Mouse (Mus musculus): ENCODE results near the gene Pramef12. TPM values are rescaled to one million over a fixed set of nuclear protein-coding genes. Genes with fewer than 3 reads are reported as not detected.
"Not testable (repeated sequence)": the region's sequence is repeated elsewhere in the genome, so short reads cannot be mapped to it uniquely, and the experiment has no call there.

The Pramef12 gene
- not detected in 2 replicates for total RNA-seq (2021)
- long read RNA-seq, experiment 1: 0 reads
- long read RNA-seq, experiment 2: 0 reads

DNA sequence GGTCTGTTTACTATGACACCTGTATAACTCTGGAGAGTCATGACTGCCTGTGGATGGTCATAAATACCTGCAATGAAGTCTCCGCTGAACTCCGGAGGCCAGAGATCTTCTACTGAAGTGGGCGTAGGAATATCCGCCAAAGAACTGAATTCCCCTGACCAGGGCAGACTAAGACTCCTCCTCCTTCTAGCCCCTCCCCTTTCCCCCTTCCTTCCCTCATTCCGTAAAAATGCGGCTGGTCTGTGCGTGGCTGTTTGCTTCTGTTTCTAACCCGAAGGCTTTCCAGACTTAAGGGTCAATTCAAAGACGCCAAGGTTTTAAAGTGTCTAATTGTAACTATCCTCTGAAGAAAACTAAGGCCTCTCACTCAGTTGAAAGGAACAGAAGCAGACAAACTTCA, at the start of gene Pramef12:
Gene Pramef12 (minus strand): TSS at position 175 of the 400 bp plus-strand sequence.
- no peak for DNase-seq

GRCm38 (mm10) chr4:144453217-144453616, 45.0 kb upstream of the Pramef12 start, which contains the start of gene Gm9944:
Gene Gm9944 (minus strand): TSS chr4:144453317.
- no peak for DNase-seq

- DNase-seq: no peak
Measured at GRCm38 (mm10) chr4:144448546-144448945, 40.3 kb upstream of the Pramef12 start.

DNA sequence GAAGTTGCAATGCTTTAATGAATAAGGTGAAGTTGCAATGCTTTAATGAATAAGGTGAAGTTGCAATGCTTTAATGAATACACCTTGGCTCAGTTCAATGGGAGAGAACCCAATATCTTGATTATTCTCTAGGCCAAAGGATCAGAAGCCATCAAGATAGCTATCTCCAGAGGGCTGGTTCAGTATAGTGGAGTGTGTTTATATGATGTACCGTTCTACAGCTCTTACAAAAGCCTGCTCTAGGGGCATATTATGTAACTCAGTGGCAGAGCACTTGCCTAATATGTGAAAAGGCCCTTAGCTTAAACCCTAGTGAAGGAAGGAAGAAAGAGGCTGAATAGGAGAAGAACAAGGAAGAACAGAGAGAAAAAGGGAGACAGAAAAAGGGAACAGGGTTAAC, 33.3 kb upstream of the Pramef12 start:
- DNase-seq: no peak

GRCm38 (mm10) chr4:144441095-144441494, 32.8 kb upstream of the Pramef12 start:
- no peak for DNase-seq

- DNase-seq: no peak
Measured at GRCm38 (mm10) chr4:144438672-144439071, 30.4 kb upstream of the Pramef12 start, which contains the start of gene 1700012P22Rik. Gene 1700012P22Rik (minus strand): TSS chr4:144438772.

GRCm38 (mm10) chr4:144433216-144433615, 25.0 kb upstream of the Pramef12 start:
- no peak for DNase-seq

DNA sequence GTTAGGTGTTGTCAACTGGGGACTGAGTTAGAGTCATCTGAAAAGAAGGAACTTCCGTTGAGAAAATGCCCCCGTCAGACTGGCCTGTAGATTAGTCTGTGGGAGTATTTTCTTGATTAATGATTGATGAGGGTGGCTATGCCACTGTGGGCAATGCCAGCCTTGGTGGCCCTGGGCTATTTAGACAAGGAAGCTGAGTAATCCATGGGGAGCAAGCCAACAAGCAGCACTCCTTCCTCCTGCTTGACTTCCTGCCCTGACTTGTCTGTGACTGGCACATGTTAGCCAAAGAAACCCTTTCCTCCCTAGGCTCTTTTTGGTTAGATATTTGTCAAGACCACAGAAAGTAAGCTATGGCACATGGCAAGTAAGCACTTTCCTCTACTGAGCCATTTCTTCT, 22.5 kb upstream of the Pramef12 start:
- no peak for DNase-seq

- peak; percentile 16 for DNase-seq
Measured at GRCm38 (mm10) chr4:144428868-144429267, 20.6 kb upstream of the Pramef12 start.

GRCm38 (mm10) chr4:144424590-144424989, 16.3 kb upstream of the Pramef12 start:
- DNase-seq: no peak

DNA sequence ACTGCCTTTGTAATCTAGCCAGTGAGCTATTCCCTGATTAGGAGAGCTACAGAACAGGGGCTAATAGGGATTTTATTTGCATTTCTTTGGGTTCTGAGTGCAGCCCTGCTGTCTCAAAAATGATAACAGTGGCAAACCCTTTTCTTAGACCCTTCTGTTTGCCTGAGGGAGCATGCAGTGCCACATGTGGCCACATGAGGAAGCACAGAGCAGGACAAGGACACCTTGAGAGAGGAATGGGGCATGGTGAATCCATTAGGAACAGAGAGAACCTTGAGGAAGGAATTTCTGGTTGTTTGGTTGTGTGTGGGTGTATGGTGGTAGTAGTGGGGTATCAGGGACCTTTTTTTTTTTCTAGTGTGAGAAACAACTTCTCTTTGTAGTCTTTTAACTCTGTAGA, 12.4 kb upstream of the Pramef12 start:
- DNase-seq: no peak

- no peak for DNase-seq
Measured at GRCm38 (mm10) chr4:144406261-144406660, 2.0 kb downstream of the Pramef12 start.

- peak; percentile 13 for DNase-seq
Measured at GRCm38 (mm10) chr4:144404456-144405086, 3.7 kb downstream of the Pramef12 start.

DNA sequence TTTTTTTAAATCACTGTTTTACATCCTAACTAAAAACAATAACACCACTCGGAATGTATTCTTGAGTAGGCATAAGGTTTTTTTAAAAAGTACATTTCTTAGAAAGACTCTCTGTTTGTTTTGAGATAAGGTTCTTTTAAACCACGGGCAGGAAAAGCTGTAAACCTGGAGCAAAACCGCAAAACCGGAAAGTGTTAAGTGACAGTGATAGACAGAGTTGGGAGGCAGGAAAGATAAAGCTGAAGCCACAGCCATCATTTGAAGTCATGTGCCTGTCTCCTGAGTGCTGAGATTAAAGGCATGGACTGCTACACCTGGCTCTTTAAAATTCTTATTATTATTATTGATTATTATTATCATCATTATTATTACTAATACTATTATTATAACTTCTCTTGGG, 5.6 kb downstream of the Pramef12 start:
- DNase-seq: no peak

DNA sequence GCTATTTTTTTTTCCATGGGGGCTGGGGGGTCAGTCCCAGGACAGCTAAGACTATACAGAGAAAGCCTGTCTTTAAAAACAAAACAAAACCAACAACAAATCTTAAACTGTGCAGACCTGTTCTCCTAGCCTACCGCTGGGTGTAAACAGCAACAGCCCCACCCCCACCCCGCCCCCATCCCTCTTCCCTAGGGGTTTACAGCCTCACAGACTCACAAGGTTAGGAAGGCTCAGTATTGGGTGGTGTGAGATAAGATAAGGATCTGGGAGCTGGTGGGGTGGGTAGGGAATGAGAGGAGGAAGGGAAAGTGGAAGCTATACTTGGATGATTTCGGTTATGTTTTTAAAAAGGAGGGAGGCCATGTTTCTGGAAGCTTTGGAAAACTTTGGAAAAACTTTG, 11.9 kb downstream of the Pramef12 start:
- no peak for DNase-seq

DNA sequence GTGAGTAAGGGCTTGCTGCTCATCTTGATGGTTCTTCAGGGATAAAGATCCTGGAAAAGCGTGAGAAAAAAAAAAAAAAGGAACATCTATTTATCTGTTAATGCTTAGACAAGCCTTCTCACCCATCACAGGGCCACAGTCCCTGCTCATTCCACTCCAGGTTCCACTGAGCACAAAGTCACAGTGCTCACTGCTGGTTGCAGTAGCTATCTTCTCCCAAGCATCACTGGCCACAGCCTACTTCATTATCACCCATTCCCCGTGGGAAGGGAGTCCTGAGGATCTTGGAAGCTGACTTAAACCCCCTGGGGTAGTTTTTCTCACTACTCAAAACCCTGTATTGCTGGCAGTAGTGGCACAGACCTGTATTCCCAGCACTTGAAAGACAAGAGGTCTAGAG, 30.4 kb downstream of the Pramef12 start, which contains the start of gene Pramef20:
Gene Pramef20 (minus strand): TSS at position 23 of the 400 bp plus-strand sequence.
- DNase-seq: no peak

DNA sequence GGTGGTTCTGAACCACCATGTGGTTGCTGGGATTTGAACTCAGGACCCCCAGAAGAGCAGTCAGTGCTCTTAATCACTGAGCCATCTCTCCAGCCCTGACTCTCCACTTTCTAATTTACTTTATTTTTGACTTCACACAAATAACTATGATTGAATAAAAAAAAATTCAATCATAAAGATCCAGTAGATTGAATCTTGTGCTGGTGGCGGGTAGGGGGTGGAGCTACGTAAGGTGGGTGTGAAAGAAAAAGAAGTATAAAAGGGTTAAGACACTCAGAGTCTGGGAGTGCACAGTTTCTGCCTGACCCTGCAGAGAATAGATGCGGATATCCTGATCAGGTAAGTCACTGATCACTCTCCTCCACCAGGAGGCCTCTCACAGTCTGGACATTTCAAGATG, 50.6 kb downstream of the Pramef12 start, which contains the start of gene Gm13119:
Gene Gm13119 (plus strand): TSS at position 301 of the 400 bp plus-strand sequence.
- DNase-seq: not testable (repeated sequence)

Other genes with a start within 250 kb of the Pramef12 start
- gene Oog3, start 245.8 kb downstream of the Pramef12 start, total RNA-seq (2021): not detected in 2 replicates
- not detected in 2 replicates for gene Oog2, start 217.7 kb downstream of the Pramef12 start, total RNA-seq (2021)
- not detected in 2 replicates for gene C87977, start 195.1 kb downstream of the Pramef12 start, total RNA-seq (2021)
- gene Pramel5, start 128.0 kb downstream of the Pramef12 start, total RNA-seq (2021): not detected in 2 replicates
- gene Gm13128, start 78.2 kb downstream of the Pramef12 start, total RNA-seq (2021): not detected in 2 replicates
- gene Gm13119, start 50.5 kb downstream of the Pramef12 start, total RNA-seq (2021): not detected in 2 replicates
- gene Pramef20, start 30.5 kb downstream of the Pramef12 start, total RNA-seq (2021): not detected in 2 replicates
- not detected in 2 replicates for gene 1700012P22Rik, start 30.3 kb upstream of the Pramef12 start, total RNA-seq (2021)
- not detected in 2 replicates for gene Gm9944, start 44.9 kb upstream of the Pramef12 start, total RNA-seq (2021)
- not detected in 2 replicates for gene Aadacl3, start 55.3 kb upstream of the Pramef12 start, total RNA-seq (2021)
- not detected in 2 replicates for gene 9430007A20Rik, start 111.4 kb upstream of the Pramef12 start, total RNA-seq (2021)
- not detected in 2 replicates for gene Gm13124, start 156.7 kb upstream of the Pramef12 start, total RNA-seq (2021)
- not detected in 2 replicates for gene Aadacl4, start 205.2 kb upstream of the Pramef12 start, total RNA-seq (2021)